Mouse (Mus musculus): ENCODE measurements at regions not wholly inside any gene's neighbourhood (a gene's known extent, or its start where the extent isn't known, plus 50 kb on each side); places are given as distances from the start of the nearest gene placed in this dataset. TPM values are rescaled to one million over a fixed set of nuclear protein-coding genes. Genes with fewer than 3 reads are reported as not detected.

GRCm38 (mm10) chr1:190242526-190242925, 72.0 kb upstream of the Prox1 start:
- Histone ChIP-seq H3K9me3 (ENCODE audit: control insufficient read depth, low read length) (no peaks in the 10 kb centered on the region), H3K4me1 (ENCODE audit: control insufficient read depth, insufficient read depth, low read length) (no peaks in the 10 kb centered on the region), H3K27ac (replicated peaks; ENCODE audit: low read depth, low read length) (no peak overlapping the region), H3K9ac (ENCODE audit: low read depth, low read length) (no peak overlapping the region), H3K4me2 (ENCODE audit: low read depth, low read length) (no peak overlapping the region), H3K27me3 (replicated peaks; ENCODE audit: control insufficient read depth, insufficient read depth, low read length) (no peaks in the 10 kb centered on the region), H3K36me3 (ENCODE audit: control insufficient read depth, insufficient read depth, low read length) (no peaks in the 10 kb centered on the region), H3K4me3 (ENCODE audit: low read depth, low read length) (no peak overlapping the region)
- WGBS = 84% methylated on average over 7 of the region's 7 CpGs
- DNase-seq (ENCODE audit: low spot score) (peak; percentile 16), ATAC-seq (ENCODE audit: low read depth) (no peak)

DNA sequence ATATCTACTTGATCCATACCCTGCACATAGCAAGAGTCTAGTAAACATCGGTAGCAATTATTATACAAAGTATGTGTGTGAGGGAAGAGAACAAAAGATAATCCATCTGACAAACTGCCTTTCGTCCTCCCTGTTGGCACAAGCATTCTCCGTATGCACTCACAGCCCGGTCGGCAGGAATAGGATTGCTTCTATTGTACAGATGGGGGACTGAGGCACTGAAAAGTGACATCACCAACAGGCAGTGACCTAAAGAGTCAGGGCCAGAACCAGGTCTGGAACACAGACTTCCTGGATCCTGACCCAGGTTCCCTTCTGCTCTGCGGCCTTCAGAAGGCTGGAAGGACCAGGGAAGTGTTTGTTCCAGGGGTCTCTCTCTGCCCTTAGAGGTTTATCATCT, 69.3 kb upstream of the Prox1 start:
- Histone ChIP-seq H3K4me2 (ENCODE audit: low read depth, low read length) (no peak overlapping the region), H3K27me3 (replicated peaks; ENCODE audit: control insufficient read depth, insufficient read depth, low read length) (no peaks in the 10 kb centered on the region), H3K4me1 (ENCODE audit: control insufficient read depth, insufficient read depth, low read length) (no peaks in the 10 kb centered on the region), H3K4me3 (ENCODE audit: low read depth, low read length) (no peak overlapping the region), H3K27ac (replicated peaks; ENCODE audit: low read depth, low read length) (no peak overlapping the region), H3K9me3 (ENCODE audit: control insufficient read depth, low read length) (no peaks in the 10 kb centered on the region), H3K9ac (ENCODE audit: low read depth, low read length) (no peak overlapping the region), H3K36me3 (ENCODE audit: control insufficient read depth, insufficient read depth, low read length) (no peaks in the 10 kb centered on the region)
- no peak for DNase-seq (ENCODE audit: low spot score)
- no peak for ATAC-seq (ENCODE audit: low read depth)
- WGBS = 86% methylated on average over 6 of the region's 6 CpGs

DNA sequence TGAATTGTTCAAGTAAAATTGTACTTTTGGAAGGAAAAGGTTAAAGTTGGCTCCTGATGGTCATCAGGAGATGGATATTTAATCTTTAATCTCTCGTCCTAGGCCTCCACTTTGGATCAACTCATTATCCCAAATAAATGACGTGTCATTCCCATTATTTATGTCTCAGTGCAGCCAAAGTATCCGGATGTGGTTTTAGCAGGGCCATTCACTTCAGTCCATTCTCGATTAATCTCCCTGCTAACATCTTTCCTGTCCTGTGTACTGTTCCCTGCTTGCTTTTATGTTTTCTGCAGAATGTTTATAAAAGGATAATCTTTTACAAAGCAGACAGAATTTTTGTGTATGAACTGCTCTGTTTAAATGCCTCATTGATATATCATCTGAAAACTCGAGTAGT, 60.4 kb upstream of the Prox1 start:
- Histone ChIP-seq H3K9ac (ENCODE audit: low read depth, low read length) (no peak overlapping the region), H3K4me1 (ENCODE audit: control insufficient read depth, insufficient read depth, low read length) (no peaks in the 10 kb centered on the region), H3K27me3 (replicated peaks; ENCODE audit: control insufficient read depth, insufficient read depth, low read length) (no peaks in the 10 kb centered on the region), H3K4me3 (ENCODE audit: low read depth, low read length) (no peak overlapping the region), H3K27ac (replicated peaks; ENCODE audit: low read depth, low read length) (no peak overlapping the region), H3K4me2 (ENCODE audit: low read depth, low read length) (no peak overlapping the region), H3K9me3 (ENCODE audit: control insufficient read depth, low read length) (no peaks in the 10 kb centered on the region), H3K36me3 (ENCODE audit: control insufficient read depth, insufficient read depth, low read length) (no peaks in the 10 kb centered on the region)
- no peak for ATAC-seq (ENCODE audit: low read depth)
- no peak for DNase-seq (ENCODE audit: low spot score)
- 73% methylated on average over 5 of the region's 5 CpGs for WGBS

GRCm38 (mm10) chr1:190220417-190220816, 49.9 kb upstream of the Prox1 start:
- peaks cover 10% of the 10 kb centered on the region; the same call in 1 of the 2 replicates for H3K9me3 ChIP-seq (ENCODE audit: control insufficient read depth, low read length)
- no peak overlapping the region for H3K9ac ChIP-seq (ENCODE audit: low read depth, low read length)
- H3K4me3 ChIP-seq (ENCODE audit: low read depth, low read length) = no peak overlapping the region
- H3K36me3 ChIP-seq (ENCODE audit: control insufficient read depth, insufficient read depth, low read length) = no peaks in the 10 kb centered on the region
- no peaks in the 10 kb centered on the region for H3K4me1 ChIP-seq (ENCODE audit: control insufficient read depth, insufficient read depth, low read length)
- H3K4me2 ChIP-seq (ENCODE audit: low read depth, low read length) = no peak overlapping the region
- no peak overlapping the region for H3K27ac ChIP-seq (replicated peaks; ENCODE audit: low read depth, low read length)
- WGBS = 66% methylated on average over 9 of the region's 9 CpGs
- no peaks in the 10 kb centered on the region for H3K27me3 ChIP-seq (replicated peaks; ENCODE audit: control insufficient read depth, insufficient read depth, low read length)
- ATAC-seq (ENCODE audit: low read depth) (no peak), DNase-seq (ENCODE audit: low spot score) (peak; percentile 11)

Small RNAs in the stretch of these regions (microRNA-seq; reads per million reads assigned to microRNA genes)
- gene Gm47294 (ENCODE audit: borderline number of aligned reads) = not detected
